Mouse (Mus musculus) left cerebral cortex, adult 2 months (tissue): ENCODE data around the gene Tomm40l. TPM values are rescaled to one million over a fixed set of nuclear protein-coding genes. Genes with fewer than 3 reads are reported as not detected.
A peak's percentile ranks its signal among the peaks of the same experiment; 100 is the strongest.

ENCODE experiments used
- DNase-seq, 2 experiments: peaks; one replicate each; pipeline ENCODE4 v3.0.0; 2021 to 2022; ENCODE audit warnings: low spot score in 2 of 2, mixed read lengths in 1 of 2; ENCODE audit errors: extremely low spot score in 1 of 2
- H3K27ac ChIP-seq: fragments of 200-600 bp; 2 replicates; pipeline ENCODE4 v1.8.1; 2022
- H3K4me3 ChIP-seq: fragments of 200-600 bp; 2 replicates; pipeline ENCODE4 v1.8.1; 2022
- CTCF ChIP-seq: fragments of 200-600 bp; IDR thresholded peaks from 2 replicates; pipeline ENCODE4 v1.8.1; 2022; ENCODE audit warnings: antibody characterized with exemption, mild to moderate bottlenecking, moderate library complexity
- intact Hi-C: fragments of 180-260 bp; cut with DNase I; formaldehyde crosslinking; loops from one replicate; pipeline ENCODE4 v1.15.1; 2025
- total RNA-seq, 2 experiments: library from RNA; stranded (reverse); gene quantifications; 2 replicates each; pipeline ENCODE4 v1.2.3; 2021

Gene Tomm40l
- total RNA-seq, 2 experiments from 2014 or later, result 86.4 to 91.2 TPM

- intact Hi-C loops, result no loop called here
- Histone ChIP-seq H3K4me3 (no peak overlapping the region), H3K27ac (peak overlapping the region; percentile 24; the same call in 1 of the 2 replicates)
- no peak for TF ChIP-seq CTCF
- no peak for DNase-seq
These were observed 34.2 kb downstream of the Tomm40l start for GRCm38 (mm10) chr1:171187851-171188700.

- TF ChIP-seq CTCF, result no peak
- Histone ChIP-seq H3K4me3 (no peak overlapping the region), H3K27ac (no peak overlapping the region)
- intact Hi-C loops, result no loop called here
- DNase-seq, result no peak
These were observed 36.7 kb downstream of the Tomm40l start for GRCm38 (mm10) chr1:171185655-171186054.

GRCm38 (mm10) chr1:171184314-171184713 is 38.0 kb downstream of the Tomm40l start:
- peak; percentile 25 for TF ChIP-seq CTCF
- Histone ChIP-seq H3K4me3 (no peak overlapping the region), H3K27ac (peak overlapping the region; percentile 29; the same call in 1 of the 2 replicates)
- intact Hi-C loops, result no loop called here
- no peak for DNase-seq

GRCm38 (mm10) chr1:171183620-171184019 is 38.7 kb downstream of the Tomm40l start:
- no peak for TF ChIP-seq CTCF

GRCm38 (mm10) chr1:171183025-171183424 is 39.3 kb downstream of the Tomm40l start:
- DNase-seq, result no peak
- Histone ChIP-seq H3K27ac (no peak overlapping the region), H3K4me3 (no peak overlapping the region)
- TF ChIP-seq CTCF, result no peak
- intact Hi-C loops, result no loop called here

More at GRCm38 (mm10) chr1:171183620-171184019, 38.7 kb downstream of the Tomm40l start:
- Histone ChIP-seq H3K4me3 (no peak overlapping the region), H3K27ac (no peak overlapping the region)
- DNase-seq, result no peak
- intact Hi-C loops, result no loop called here

- DNase-seq, result no peak
- TF ChIP-seq CTCF, result no peak
- H3K27ac ChIP-seq, result no peak overlapping the region
- H3K4me3 ChIP-seq, result no peak overlapping the region
- intact Hi-C loops, result no loop called here
These were observed 42.7 kb downstream of the Tomm40l start for GRCm38 (mm10) chr1:171179487-171180171.

- no peak for TF ChIP-seq CTCF
- no peak for DNase-seq
- H3K27ac ChIP-seq, result no peak overlapping the region
- H3K4me3 ChIP-seq, result no peak overlapping the region
- intact Hi-C loops, result no loop called here
These were observed 49.5 kb downstream of the Tomm40l start for GRCm38 (mm10) chr1:171172779-171173178.

- no peak for TF ChIP-seq CTCF
- Histone ChIP-seq H3K27ac (no peak overlapping the region; the same call in 1 of the 2 replicates), H3K4me3 (no peak overlapping the region)
- intact Hi-C loops, result no loop called here
- DNase-seq, result no peak
These were observed 51.2 kb downstream of the Tomm40l start for GRCm38 (mm10) chr1:171171138-171171537.

- no peak for TF ChIP-seq CTCF
- intact Hi-C loops, result no loop called here
- Histone ChIP-seq H3K4me3 (no peak overlapping the region), H3K27ac (0 out of 2 replicates have a peak overlapping the region, but pooled peaks have one; percentile 40)
- DNase-seq, result no peak
These were observed 52.4 kb downstream of the Tomm40l start for GRCm38 (mm10) chr1:171169913-171170312.

- no peak for DNase-seq
- Histone ChIP-seq H3K27ac (no peak overlapping the region), H3K4me3 (no peak overlapping the region)
- no peak for TF ChIP-seq CTCF
- intact Hi-C loops, result no loop called here
These were observed 53.4 kb downstream of the Tomm40l start for GRCm38 (mm10) chr1:171168906-171169305.

Other genes with a start within 250 kb of the Tomm40l start
- 1 to 10 TPM; 4.7 to 5.0 TPM for gene Fcgr2b, start 246.0 kb downstream of the Tomm40l start, total RNA-seq
- gene Fcgr4, start 203.6 kb downstream of the Tomm40l start, total RNA-seq, result under 1 TPM in 1 of 2 experiments, not detected in 1; 0.36 TPM
- 10 to 100 TPM; 11.6 to 14.3 TPM for gene Fcgr3, start 157.6 kb downstream of the Tomm40l start, total RNA-seq
- gene Cfap126, start 108.6 kb downstream of the Tomm40l start, total RNA-seq, result 1 to 10 TPM in 1 of 2 experiments, not detected in 1; 1.5 TPM
- 100 to 1,000 TPM; 194 to 195 TPM for gene Sdhc, start 71.9 kb downstream of the Tomm40l start, total RNA-seq
- gene Mpz, start 71.8 kb downstream of the Tomm40l start, total RNA-seq, result not detected
- gene Pcp4l1, start 26.2 kb downstream of the Tomm40l start, total RNA-seq, result 100 to 1,000 TPM in 1 of 2 experiments, 10 to 100 TPM in 1; 76.7 to 113 TPM
- gene Nr1i3, start 8.5 kb downstream of the Tomm40l start, total RNA-seq, result under 1 TPM; 0.19 to 0.23 TPM
- 1 to 10 TPM; 1.5 to 2.2 TPM for gene Apoa2, start 2.5 kb upstream of the Tomm40l start, total RNA-seq
- 10 to 100 TPM; 12.6 to 14.4 TPM for gene Fcer1g, start 11.9 kb upstream of the Tomm40l start, total RNA-seq
- gene Adamts4, start 27.9 kb upstream of the Tomm40l start, total RNA-seq, result 1 to 10 TPM; 6.7 to 8.6 TPM
- gene Ndufs2, start 28.9 kb upstream of the Tomm40l start, total RNA-seq, result 100 to 1,000 TPM; 267 to 272 TPM
- gene B4galt3, start 47.8 kb upstream of the Tomm40l start, total RNA-seq, result 10 to 100 TPM; 57.0 to 69.2 TPM
- 10 to 100 TPM; 26.0 to 32.1 TPM for gene Ppox, start 58.7 kb upstream of the Tomm40l start, total RNA-seq
- 10 to 100 TPM; 59.8 to 65.7 TPM for gene Usp21, start 65.5 kb upstream of the Tomm40l start, total RNA-seq
- gene Ufc1, start 72.5 kb upstream of the Tomm40l start, total RNA-seq, result 100 to 1,000 TPM; 101 to 108 TPM
- gene Dedd, start 106.6 kb upstream of the Tomm40l start, total RNA-seq, result 10 to 100 TPM; 40.4 to 40.9 TPM
- gene Nit1, start 123.1 kb upstream of the Tomm40l start, total RNA-seq, result 10 to 100 TPM; 43.3 to 44.3 TPM
- gene Pfdn2, start 123.2 kb upstream of the Tomm40l start, total RNA-seq, result 100 to 1,000 TPM; 186 to 191 TPM
- gene Klhdc9, start 138.3 kb upstream of the Tomm40l start, total RNA-seq, result 1 to 10 TPM; 6.2 to 7.1 TPM
- gene Nectin4, start 147.6 kb upstream of the Tomm40l start, total RNA-seq, result 1 to 10 TPM; 3.0 to 3.1 TPM
- 1 to 10 TPM; 2.0 to 2.2 TPM for gene Arhgap30, start 166.4 kb upstream of the Tomm40l start, total RNA-seq
- 100 to 1,000 TPM in 1 of 2 experiments, 10 to 100 TPM in 1; 99.7 to 106 TPM for gene Usf1, start 188.8 kb upstream of the Tomm40l start, total RNA-seq
- gene Tstd1, start 196.4 kb upstream of the Tomm40l start, total RNA-seq, result 1 to 10 TPM; 2.9 to 4.3 TPM
- 1 to 10 TPM; 4.9 to 6.2 TPM for gene F11r, start 215.0 kb upstream of the Tomm40l start, total RNA-seq